Mouse (Mus musculus) midbrain, embryonic 16.5 days (tissue): Measurements from ENCODE around the gene Gabrr3. TPM values are rescaled to one million over a fixed set of nuclear protein-coding genes. Genes with fewer than 3 reads are reported as not detected.
A peak's percentile ranks its signal among the peaks of the same experiment; 100 is the strongest.

Experiments used
- ATAC-seq: fragments of 200-750 bp; cut with Nextera tagmentation; 2 replicates; pipeline ENCODE4 v1.8.0; 2017; ENCODE audit warnings: moderate TSS enrichment
- H3K27ac ChIP-seq: fragments of 300-500 bp; sonication (generic); 2 replicates; pipeline ENCODE4 v1.5.1; 2014; ENCODE audit warnings: mild to moderate bottlenecking, low read length, mixed read lengths
- H3K27me3 ChIP-seq: fragments of 300-500 bp; sonication (generic); 2 replicates; pipeline ENCODE4 v1.6.1; 2014; ENCODE audit warnings: low read depth, low read length, mixed read lengths; ENCODE audit not compliant: control insufficient read depth, insufficient read depth
- H3K36me3 ChIP-seq: fragments of 300-500 bp; sonication (generic); 2 replicates; pipeline ENCODE4 v1.6.1; 2014; ENCODE audit warnings: mild to moderate bottlenecking, low read length, moderate library complexity, mixed read lengths; ENCODE audit not compliant: control insufficient read depth, insufficient read depth
- H3K4me1 ChIP-seq: fragments of 300-500 bp; sonication (generic); 2 replicates; pipeline ENCODE4 v1.6.1; 2014; ENCODE audit warnings: mild to moderate bottlenecking, low read length, mixed read lengths; ENCODE audit not compliant: control insufficient read depth, insufficient read depth
- H3K4me2 ChIP-seq: fragments of 300-500 bp; sonication (generic); 2 replicates; pipeline ENCODE4 v1.6.1; 2014; ENCODE audit warnings: mild to moderate bottlenecking, low read length, mixed read lengths
- H3K4me3 ChIP-seq: fragments of 300-500 bp; sonication (generic); 2 replicates; pipeline ENCODE4 v1.5.1; 2014; ENCODE audit warnings: low read depth, mild to moderate bottlenecking, low read length, moderate library complexity, mixed read lengths
- H3K9ac ChIP-seq: fragments of 300-500 bp; sonication (generic); 2 replicates; pipeline ENCODE4 v1.6.1; 2014; ENCODE audit warnings: low read depth, low read length, mixed read lengths
- H3K9me3 ChIP-seq: fragments of 300-500 bp; sonication (generic); replicated peaks from 2 replicates; pipeline ENCODE4 v1.6.1; 2014; ENCODE audit warnings: mild to moderate bottlenecking, low read length, mixed read lengths; ENCODE audit not compliant: control insufficient read depth, poor library complexity, severe bottlenecking
- WGBS: fragments of 180-500 bp; shearing (Covaris S2); extraction: QIAGEN DNeasy Blood & Tissue Kit; methylation state at CpG from one replicate; pipeline ENCODE4 v1.1.7; 2014; 5-methylcytosine and 5-hydroxymethylcytosine counted together
- polyA plus RNA-seq: library from polyadenylated mRNA; unstranded; fragments of >200 nt; fragmentation: Nextera tagmentation; extraction: Ambion mirVana; gene quantifications from 2 replicates; pipeline ENCODE4 v1.2.1, GENCODE M21; 2015

Gene Gabrr3
- polyA plus RNA-seq, 1 experiment from 2014 or later, result not detected

DNA sequence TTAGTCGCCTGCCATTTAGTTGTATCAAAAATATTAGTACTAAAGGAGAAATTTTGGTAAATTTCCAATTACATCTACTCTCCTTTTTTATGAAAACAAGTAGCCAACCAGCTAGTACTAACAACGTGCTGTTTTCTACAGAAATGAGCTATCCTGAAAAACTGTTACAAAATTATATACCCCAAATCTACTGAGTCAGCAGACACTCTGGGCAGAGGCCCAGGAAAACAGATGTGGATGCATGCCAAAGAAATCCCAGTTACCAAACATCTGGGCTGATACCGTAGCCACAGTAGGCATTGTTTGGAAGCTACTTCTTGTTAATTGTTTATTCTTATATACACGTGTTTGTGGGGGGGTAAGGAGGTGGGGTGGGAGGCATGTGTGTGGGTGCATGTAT is 6.3 kb downstream of the Gabrr3 start:
- no peaks in the 10 kb centered on the region for H3K36me3 ChIP-seq
- H3K9ac ChIP-seq, result no peak overlapping the region
- H3K9me3 ChIP-seq, result no peaks in the 10 kb centered on the region
- WGBS, result 69% methylated on average over 4 of the region's 4 CpGs
- peaks cover 6% of the 10 kb centered on the region for H3K4me1 ChIP-seq
- H3K27me3 ChIP-seq, result no peaks in the 10 kb centered on the region
- no peak overlapping the region for H3K4me2 ChIP-seq
- H3K27ac ChIP-seq, result no peak overlapping the region
- no peak overlapping the region for H3K4me3 ChIP-seq
- ATAC-seq, result no peak

DNA sequence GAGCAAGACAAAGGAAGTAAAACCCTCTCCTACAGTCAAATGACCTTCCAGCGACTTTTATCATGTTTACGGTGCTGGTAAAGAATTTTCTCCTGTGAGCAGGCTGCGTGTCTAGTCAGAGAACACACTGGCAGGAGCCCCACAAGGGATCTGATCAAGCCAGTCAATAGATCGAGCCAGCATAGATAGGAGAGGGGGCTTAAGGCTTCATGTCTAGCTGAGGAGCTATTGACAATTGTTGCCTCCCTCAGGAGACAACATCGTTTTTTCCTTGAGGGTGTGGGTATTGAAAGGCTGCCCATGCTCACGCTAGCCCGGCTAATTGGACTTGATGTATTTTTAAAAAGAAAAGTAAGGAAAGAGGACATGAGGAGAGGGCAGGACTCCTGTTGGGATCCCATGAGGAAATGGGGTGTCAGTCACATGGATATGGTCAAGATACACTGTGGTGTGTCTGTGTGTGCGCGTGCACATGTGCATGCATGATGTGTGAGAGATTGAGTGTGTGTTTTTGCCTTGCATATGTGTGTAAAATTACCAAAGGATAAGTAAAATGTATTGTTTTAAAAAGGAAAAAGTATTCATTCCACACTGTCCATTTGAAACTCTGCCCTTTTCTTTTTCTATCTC is 13.2 kb downstream of the Gabrr3 start:
- no peaks in the 10 kb centered on the region for H3K9me3 ChIP-seq
- no peak overlapping the region for H3K4me2 ChIP-seq
- no peaks in the 10 kb centered on the region; the same call in 1 of the 2 replicates for H3K4me1 ChIP-seq
- H3K36me3 ChIP-seq, result no peaks in the 10 kb centered on the region
- no peak overlapping the region for H3K4me3 ChIP-seq
- no peaks in the 10 kb centered on the region for H3K27me3 ChIP-seq
- H3K27ac ChIP-seq, result no peak overlapping the region
- 59% methylated on average over 9 of the region's 9 CpGs for WGBS
- no peak overlapping the region for H3K9ac ChIP-seq
- peak; percentile 78 for ATAC-seq

DNA sequence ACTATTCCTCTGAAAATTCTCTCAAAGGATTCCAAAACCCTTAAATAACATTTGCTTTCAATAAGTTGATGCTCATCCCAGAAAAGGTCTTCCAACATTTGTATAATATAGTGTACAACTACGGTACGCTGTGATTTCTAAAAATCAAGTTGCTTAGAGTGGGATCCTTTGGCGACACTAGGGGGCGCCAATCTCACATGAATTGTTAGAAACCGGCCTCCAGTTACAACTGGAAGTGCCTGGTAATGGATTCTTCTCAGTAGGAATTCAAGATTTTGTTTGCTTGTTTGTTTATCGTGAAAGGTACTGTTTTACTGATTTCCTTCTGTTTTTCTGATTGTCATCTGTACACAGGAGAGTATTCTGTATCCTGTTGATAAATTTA is 13.7 kb downstream of the Gabrr3 start:
- Histone ChIP-seq H3K9me3 (no peaks in the 10 kb centered on the region), H3K4me3 (no peak overlapping the region), H3K9ac (no peak overlapping the region), H3K4me1 (no peaks in the 10 kb centered on the region; the same call in 1 of the 2 replicates), H3K4me2 (no peak overlapping the region), H3K27me3 (no peaks in the 10 kb centered on the region), H3K36me3 (no peaks in the 10 kb centered on the region), H3K27ac (no peak overlapping the region)
- ATAC-seq, result peak; percentile 91; the same call in 1 of the 2 replicates
- WGBS, result 9% methylated on average over 6 of the region's 6 CpGs

DNA sequence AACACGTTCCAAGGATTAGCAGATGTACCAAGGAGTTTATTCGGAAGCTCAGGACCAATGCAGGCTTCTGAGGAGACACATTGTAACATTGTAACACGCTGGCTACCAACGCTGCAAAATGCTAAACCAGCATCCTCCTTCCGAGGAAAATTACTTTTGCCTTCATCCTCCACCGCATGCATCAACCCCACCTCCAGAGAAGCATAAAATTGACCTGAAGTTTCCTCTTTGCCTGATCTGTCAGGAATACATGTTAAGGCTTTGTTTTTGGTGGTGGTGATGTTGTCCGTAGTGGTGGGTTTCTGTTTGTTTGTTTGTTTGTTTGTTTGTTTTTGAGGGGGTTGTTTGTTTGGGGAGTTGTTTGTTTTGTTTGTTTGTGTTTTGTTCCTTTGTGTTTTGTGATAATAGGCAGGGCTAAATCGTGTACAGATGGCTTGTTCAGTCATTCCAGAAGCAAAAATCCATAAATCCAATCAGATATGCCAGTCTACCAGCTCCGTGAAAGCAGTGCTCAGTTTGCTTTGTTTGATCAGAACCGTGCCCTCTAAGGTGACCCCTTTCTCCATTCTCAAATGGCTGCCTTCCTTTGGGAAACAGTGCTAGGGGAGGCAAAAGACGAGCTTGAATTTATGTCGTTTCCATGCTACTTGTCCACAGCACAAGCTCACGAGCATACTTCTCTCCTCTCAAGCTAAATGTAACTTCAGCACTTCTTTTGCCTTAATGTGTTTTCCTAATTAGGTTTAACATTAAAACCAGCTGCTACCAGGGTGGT is 14.6 kb downstream of the Gabrr3 start:
- H3K9me3 ChIP-seq, result no peaks in the 10 kb centered on the region
- no peak overlapping the region for H3K4me2 ChIP-seq

DNA sequence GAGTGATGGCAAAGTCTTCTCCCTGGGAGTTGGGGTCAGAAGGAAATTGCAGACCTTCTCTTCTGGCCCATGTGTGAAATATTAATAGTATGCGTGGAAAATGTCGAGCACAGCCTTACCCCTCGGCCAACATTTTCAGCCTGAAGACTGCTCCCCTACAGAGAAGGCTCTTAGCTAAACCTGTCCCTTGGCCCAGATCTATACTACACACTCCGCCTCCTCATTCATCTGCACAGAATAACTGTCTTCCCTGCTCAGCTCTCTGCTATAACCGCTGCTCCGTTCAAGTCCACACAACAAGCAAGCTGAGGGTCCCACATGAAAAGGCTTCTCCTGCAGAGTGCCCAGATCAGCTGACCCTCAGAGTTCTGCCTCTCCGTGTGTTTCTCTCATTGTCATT is 20.8 kb downstream of the Gabrr3 start:
- WGBS, result 64% methylated on average over 7 of the region's 7 CpGs
- H3K9me3 ChIP-seq, result no peaks in the 10 kb centered on the region
- no peak overlapping the region for H3K27ac ChIP-seq
- H3K4me3 ChIP-seq, result no peak overlapping the region
- H3K9ac ChIP-seq, result no peak overlapping the region
- no peaks in the 10 kb centered on the region for H3K36me3 ChIP-seq
- H3K27me3 ChIP-seq, result no peaks in the 10 kb centered on the region
- H3K4me1 ChIP-seq, result no peaks in the 10 kb centered on the region
- no peak for ATAC-seq
- no peak overlapping the region for H3K4me2 ChIP-seq

More for the DNA sequence above, 14.6 kb downstream of the Gabrr3 start:
- no peak overlapping the region for H3K9ac ChIP-seq
- 49% methylated on average over 13 of the region's 13 CpGs for WGBS
- H3K4me1 ChIP-seq, result no peaks in the 10 kb centered on the region; the same call in 1 of the 2 replicates
- H3K4me3 ChIP-seq, result no peak overlapping the region
- no peak overlapping the region for H3K27ac ChIP-seq
- H3K27me3 ChIP-seq, result no peaks in the 10 kb centered on the region
- H3K36me3 ChIP-seq, result no peaks in the 10 kb centered on the region
- no peak for ATAC-seq

DNA sequence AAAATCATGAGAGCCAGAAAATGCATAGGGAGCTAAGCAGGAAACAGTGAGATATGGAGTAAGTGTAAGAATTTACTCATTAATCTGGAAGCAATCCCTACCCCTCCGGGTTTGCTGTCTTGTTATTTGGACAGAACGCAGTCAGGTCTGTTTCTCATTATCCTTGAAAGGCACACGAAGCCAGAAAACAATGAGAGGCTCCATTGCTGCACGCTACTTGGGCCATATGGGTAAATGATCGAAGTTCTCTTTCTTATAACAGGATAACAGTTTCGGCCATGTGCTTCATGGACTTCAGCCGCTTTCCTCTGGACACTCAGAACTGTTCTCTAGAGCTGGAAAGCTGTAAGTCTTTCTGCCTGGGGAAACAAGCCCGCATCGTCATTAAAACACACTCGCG is 26.0 kb downstream of the Gabrr3 start:
- Histone ChIP-seq H3K4me2 (no peak overlapping the region), H3K9ac (no peak overlapping the region), H3K27ac (no peak overlapping the region), H3K4me3 (no peak overlapping the region), H3K36me3 (no peaks in the 10 kb centered on the region), H3K27me3 (no peaks in the 10 kb centered on the region), H3K4me1 (no peaks in the 10 kb centered on the region), H3K9me3 (no peaks in the 10 kb centered on the region)
- ATAC-seq, result no peak
- WGBS, result 72% methylated on average over 11 of the region's 11 CpGs

DNA sequence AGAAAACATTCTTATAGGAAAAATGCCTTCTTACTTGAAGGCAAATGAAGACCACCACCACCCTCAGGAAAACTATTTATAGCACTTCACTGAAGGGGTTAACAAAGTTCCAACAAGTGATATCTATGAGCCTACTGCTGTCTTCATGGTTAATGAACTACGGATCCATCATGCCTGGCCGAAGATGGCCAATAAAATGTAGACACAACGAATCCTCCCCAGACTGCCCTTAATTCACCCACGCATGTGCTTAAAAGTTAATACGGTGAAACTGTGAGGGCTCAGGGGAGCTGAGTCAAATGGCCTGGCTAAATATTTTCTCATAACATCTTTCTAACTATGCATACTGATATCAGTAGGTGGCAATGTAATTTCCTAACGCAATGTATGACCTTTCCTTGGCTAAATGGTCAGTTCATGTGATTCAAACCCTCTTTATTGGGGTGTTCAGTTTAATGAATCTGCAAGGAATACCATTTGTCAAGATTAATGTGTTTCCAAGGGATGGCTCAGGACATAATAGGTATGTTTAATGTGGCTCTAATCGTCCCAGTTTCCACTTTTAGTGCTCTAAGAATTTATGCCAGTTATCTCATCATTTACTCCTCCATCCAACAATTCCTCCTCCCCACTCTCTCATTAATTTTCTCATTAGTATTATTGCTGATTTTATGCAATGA is 37.9 kb downstream of the Gabrr3 start:
- no peak overlapping the region for H3K4me2 ChIP-seq
- H3K36me3 ChIP-seq, result no peaks in the 10 kb centered on the region
- no peaks in the 10 kb centered on the region for H3K27me3 ChIP-seq
- H3K9me3 ChIP-seq, result no peaks in the 10 kb centered on the region
- WGBS, result 87% methylated on average over 7 of the region's 7 CpGs
- no peak overlapping the region for H3K9ac ChIP-seq
- no peaks in the 10 kb centered on the region for H3K4me1 ChIP-seq
- ATAC-seq, result no peak
- no peak overlapping the region for H3K27ac ChIP-seq
- H3K4me3 ChIP-seq, result no peak overlapping the region

DNA sequence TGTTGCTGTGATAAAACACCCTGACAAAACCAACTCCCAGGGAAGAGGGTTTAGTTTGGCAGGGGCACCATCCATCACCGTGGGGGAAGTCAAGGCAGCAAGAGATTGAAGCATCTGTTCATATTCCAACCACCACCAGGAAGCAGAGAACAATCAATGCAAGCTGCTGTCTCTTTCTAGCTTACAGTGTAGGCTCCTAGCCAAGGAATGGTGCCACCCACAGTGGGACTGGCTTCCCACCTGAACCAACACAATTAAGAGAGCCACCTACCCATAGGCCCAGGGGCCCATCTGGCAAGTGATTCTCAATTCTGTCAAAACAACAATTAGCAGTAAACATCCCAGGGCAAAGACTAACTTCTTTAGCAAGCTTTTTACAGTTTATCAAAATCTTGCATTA is 41.0 kb downstream of the Gabrr3 start:
- 81% methylated on average over 1 of the region's 1 CpGs for WGBS
- Histone ChIP-seq H3K4me1 (no peaks in the 10 kb centered on the region), H3K9ac (no peak overlapping the region), H3K27ac (no peak overlapping the region), H3K4me3 (no peak overlapping the region), H3K36me3 (no peaks in the 10 kb centered on the region), H3K27me3 (no peaks in the 10 kb centered on the region), H3K4me2 (no peak overlapping the region), H3K9me3 (no peaks in the 10 kb centered on the region)
- no peak for ATAC-seq

DNA sequence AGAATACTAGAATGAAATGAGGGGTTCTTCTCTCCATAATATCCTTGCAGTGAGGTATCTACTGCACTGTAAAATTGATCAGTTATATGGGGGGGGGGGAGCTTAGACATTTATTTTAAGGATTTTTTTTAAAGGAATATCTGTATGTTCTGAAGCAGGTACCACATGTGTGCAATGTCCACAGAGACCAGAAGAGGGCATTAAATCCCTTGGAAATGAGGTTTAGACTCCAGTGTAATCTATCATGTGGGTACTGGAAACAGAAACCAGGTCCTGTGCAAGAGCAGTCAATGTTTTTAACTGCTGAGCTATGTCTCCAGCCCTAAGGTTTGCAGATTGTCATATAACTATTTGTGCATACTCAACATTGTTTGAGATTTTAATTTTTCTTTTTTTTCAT is 42.0 kb downstream of the Gabrr3 start:
- ATAC-seq, result no peak
- no peak overlapping the region for H3K9ac ChIP-seq
- H3K27me3 ChIP-seq, result no peaks in the 10 kb centered on the region

More for the DNA sequence above, 42.0 kb downstream of the Gabrr3 start:
- H3K36me3 ChIP-seq, result no peaks in the 10 kb centered on the region
- no peak overlapping the region for H3K4me2 ChIP-seq
- H3K9me3 ChIP-seq, result no peaks in the 10 kb centered on the region
- H3K4me3 ChIP-seq, result no peak overlapping the region
- no peaks in the 10 kb centered on the region for H3K4me1 ChIP-seq
- H3K27ac ChIP-seq, result no peak overlapping the region
